Mouse (Mus musculus): ENCODE results near the gene Vat1l. TPM values are rescaled to one million over a fixed set of nuclear protein-coding genes. Genes with fewer than 3 reads are reported as not detected.
A peak's percentile ranks its signal among the peaks of the same experiment; 100 is the strongest.

The Vat1l gene
- polyA plus RNA-seq, 1 experiment from 2014 or later, result 9.6 TPM

- no peak for ATAC-seq (ENCODE audit: insufficient read depth, low FRiP score, low TSS enrichment)
- peak; percentile 14 for DNase-seq (ENCODE audit: low spot score)
- H3K9me3 ChIP-seq (ENCODE audit: control insufficient read depth, low read length), result no peaks in the 10 kb centered on the region
Measured at GRCm38 (mm10) chr8:114363167-114363566, 157.8 kb downstream of the Vat1l start.

GRCm38 (mm10) chr8:114363656-114364055 lies 158.2 kb downstream of the Vat1l start:
- DNase-seq (ENCODE audit: low spot score) (no peak), ATAC-seq (ENCODE audit: insufficient read depth, low FRiP score, low TSS enrichment) (no peak)
- 64% methylated on average over 8 of the region's 8 CpGs for WGBS
- Histone ChIP-seq H3K4me3 (ENCODE audit: low read depth, low read length) (no peak overlapping the region), H3K36me3 (ENCODE audit: control insufficient read depth, insufficient read depth, low read length) (no peaks in the 10 kb centered on the region), H3K9me3 (ENCODE audit: control insufficient read depth, low read length) (no peaks in the 10 kb centered on the region), H3K27ac (ENCODE audit: low read depth, low read length) (no peak overlapping the region), H3K4me2 (ENCODE audit: low read depth) (no peak overlapping the region), H3K27me3 (ENCODE audit: control insufficient read depth, insufficient read depth, low read length) (no peaks in the 10 kb centered on the region), H3K4me1 (ENCODE audit: control insufficient read depth, insufficient read depth, low read length) (no peaks in the 10 kb centered on the region), H3K9ac (ENCODE audit: low read length) (no peak overlapping the region)

More at GRCm38 (mm10) chr8:114363167-114363566, 157.8 kb downstream of the Vat1l start:
- no peaks in the 10 kb centered on the region for H3K27me3 ChIP-seq (ENCODE audit: control insufficient read depth, insufficient read depth, low read length)
- no peaks in the 10 kb centered on the region for H3K36me3 ChIP-seq (ENCODE audit: control insufficient read depth, insufficient read depth, low read length)
- H3K27ac ChIP-seq (ENCODE audit: low read depth, low read length), result no peak overlapping the region
- no peaks in the 10 kb centered on the region for H3K4me1 ChIP-seq (ENCODE audit: control insufficient read depth, insufficient read depth, low read length)
- H3K4me3 ChIP-seq (ENCODE audit: low read depth, low read length), result no peak overlapping the region
- no peak overlapping the region for H3K4me2 ChIP-seq (ENCODE audit: low read depth)
- H3K9ac ChIP-seq (ENCODE audit: low read length), result no peak overlapping the region
- WGBS, result 69% methylated on average over 5 of the region's 5 CpGs

DNA sequence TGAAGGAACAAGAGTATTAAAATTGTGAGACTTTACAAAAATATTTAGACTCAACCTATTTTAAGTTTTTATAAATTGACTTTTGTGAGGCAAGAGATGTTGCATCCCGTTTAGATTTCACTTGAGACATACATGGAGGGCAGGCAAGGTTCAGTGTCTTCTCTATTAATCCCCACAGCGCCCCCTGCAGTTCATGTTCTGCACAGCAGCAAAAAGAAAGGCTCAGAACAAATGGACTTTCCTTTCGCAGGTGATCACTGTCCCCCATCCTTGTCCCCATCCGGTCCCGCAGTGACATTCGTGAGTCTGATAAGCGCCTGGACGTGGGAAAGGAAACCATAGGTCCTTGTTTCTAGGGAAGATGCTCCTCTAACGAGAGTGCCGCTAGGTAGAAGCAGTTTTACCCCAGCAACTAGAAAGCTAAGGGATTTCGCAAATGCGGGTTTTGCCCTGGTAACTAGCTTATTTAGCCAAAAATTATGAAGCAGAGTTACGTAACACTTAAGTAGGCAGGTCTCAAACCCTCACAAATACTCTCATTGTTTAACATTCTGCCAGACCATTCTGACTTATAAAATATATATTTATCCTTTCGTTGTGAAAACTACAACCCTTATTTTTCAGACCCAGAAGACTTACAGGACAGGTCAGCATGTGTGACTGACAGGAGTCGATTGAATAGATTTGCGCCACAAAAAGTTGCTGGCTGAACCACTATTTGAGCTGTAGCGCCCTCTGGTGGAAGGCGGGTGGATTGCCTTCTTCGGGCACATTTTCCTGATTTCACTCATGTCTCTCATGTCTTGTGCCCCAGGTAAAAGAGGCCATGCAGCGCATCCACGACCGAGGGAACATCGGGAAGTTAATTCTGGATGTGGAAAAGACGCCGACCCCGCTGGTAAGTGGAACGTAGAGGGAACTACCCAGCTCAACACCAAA lies 163.9 kb downstream of the Vat1l start:
- 46% methylated on average over 27 of the region's 27 CpGs for WGBS
- H3K4me3 ChIP-seq (ENCODE audit: low read depth, low read length), result no peak overlapping the region
- no peak for ATAC-seq (ENCODE audit: insufficient read depth, low FRiP score, low TSS enrichment)

DNA sequence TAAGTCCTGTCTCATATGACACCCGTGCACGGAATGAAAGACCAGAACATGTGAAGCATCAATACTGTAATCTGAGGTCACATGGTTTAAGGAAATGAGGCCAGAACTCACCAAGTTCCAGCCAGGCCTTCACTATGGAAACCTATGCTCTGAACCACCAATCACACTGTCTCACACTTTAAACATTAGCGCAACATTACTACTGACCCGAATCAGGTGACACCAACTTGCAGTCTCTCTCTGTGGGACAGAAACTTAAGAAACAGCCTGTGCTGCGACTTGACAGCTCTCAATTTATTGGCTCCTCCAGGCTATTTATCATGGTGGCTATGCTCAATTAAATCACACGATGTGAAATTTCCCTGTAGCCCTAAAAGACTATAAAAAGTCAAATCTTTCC lies 169.0 kb downstream of the Vat1l start:
- no peak overlapping the region for H3K9ac ChIP-seq (ENCODE audit: low read length)
- no peak overlapping the region for H3K4me3 ChIP-seq (ENCODE audit: low read depth, low read length)
- H3K4me2 ChIP-seq (ENCODE audit: low read depth), result no peak overlapping the region
- H3K9me3 ChIP-seq (ENCODE audit: control insufficient read depth, low read length), result no peaks in the 10 kb centered on the region
- DNase-seq (ENCODE audit: low spot score), result no peak
- WGBS, result 55% methylated on average over 6 of the region's 6 CpGs
- no peaks in the 10 kb centered on the region for H3K36me3 ChIP-seq (ENCODE audit: control insufficient read depth, insufficient read depth, low read length)
- H3K27ac ChIP-seq (ENCODE audit: low read depth, low read length), result no peak overlapping the region
- ATAC-seq (ENCODE audit: insufficient read depth, low FRiP score, low TSS enrichment), result no peak
- H3K4me1 ChIP-seq (ENCODE audit: control insufficient read depth, insufficient read depth, low read length), result no peaks in the 10 kb centered on the region
- no peaks in the 10 kb centered on the region for H3K27me3 ChIP-seq (ENCODE audit: control insufficient read depth, insufficient read depth, low read length)

More for the DNA sequence above, 163.9 kb downstream of the Vat1l start:
- H3K27ac ChIP-seq (ENCODE audit: low read depth, low read length), result no peak overlapping the region
- no peaks in the 10 kb centered on the region for H3K4me1 ChIP-seq (ENCODE audit: control insufficient read depth, insufficient read depth, low read length)
- H3K27me3 ChIP-seq (ENCODE audit: control insufficient read depth, insufficient read depth, low read length), result no peaks in the 10 kb centered on the region
- peak; percentile 78 for DNase-seq (ENCODE audit: low spot score)
- no peaks in the 10 kb centered on the region for H3K36me3 ChIP-seq (ENCODE audit: control insufficient read depth, insufficient read depth, low read length)
- H3K9me3 ChIP-seq (ENCODE audit: control insufficient read depth, low read length), result no peaks in the 10 kb centered on the region
- no peak overlapping the region for H3K4me2 ChIP-seq (ENCODE audit: low read depth)
- H3K9ac ChIP-seq (ENCODE audit: low read length), result no peak overlapping the region

- no peak overlapping the region for H3K9ac ChIP-seq (ENCODE audit: low read length)
- H3K4me3 ChIP-seq (ENCODE audit: low read depth, low read length), result no peak overlapping the region
- H3K4me1 ChIP-seq (ENCODE audit: control insufficient read depth, insufficient read depth, low read length), result no peaks in the 10 kb centered on the region
- ATAC-seq (ENCODE audit: insufficient read depth, low FRiP score, low TSS enrichment) (no peak), DNase-seq (ENCODE audit: low spot score) (no peak)
- H3K4me2 ChIP-seq (ENCODE audit: low read depth), result no peak overlapping the region
- H3K36me3 ChIP-seq (ENCODE audit: control insufficient read depth, insufficient read depth, low read length), result no peaks in the 10 kb centered on the region
- no peak overlapping the region for H3K27ac ChIP-seq (ENCODE audit: low read depth, low read length)
- H3K9me3 ChIP-seq (ENCODE audit: control insufficient read depth, low read length), result no peaks in the 10 kb centered on the region
- 78% methylated on average over 3 of the region's 3 CpGs for WGBS
- no peaks in the 10 kb centered on the region for H3K27me3 ChIP-seq (ENCODE audit: control insufficient read depth, insufficient read depth, low read length)
Measured at GRCm38 (mm10) chr8:114384189-114384588, 178.8 kb downstream of the Vat1l start.

DNA sequence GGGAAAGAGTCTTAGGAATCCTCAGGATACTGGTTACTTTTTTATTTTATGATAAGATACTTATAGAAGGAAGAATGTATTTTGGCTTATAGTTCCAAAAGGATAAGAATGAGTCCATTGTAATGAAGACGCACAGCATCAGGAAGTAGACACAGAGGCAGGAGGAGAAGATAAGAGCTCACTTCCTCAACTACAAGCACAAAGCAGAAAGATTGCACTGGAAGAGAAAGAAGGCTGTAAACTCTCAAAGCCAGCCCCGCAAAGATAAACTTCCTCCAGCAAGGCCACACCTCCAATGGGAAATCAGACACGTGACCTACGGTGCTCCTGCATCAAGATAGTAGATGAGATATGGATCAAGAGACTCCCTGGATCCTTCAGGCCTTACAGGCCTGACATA lies 182.1 kb downstream of the Vat1l start:
- H3K36me3 ChIP-seq (ENCODE audit: control insufficient read depth, insufficient read depth, low read length), result no peaks in the 10 kb centered on the region
- H3K4me2 ChIP-seq (ENCODE audit: low read depth), result no peak overlapping the region
- H3K9ac ChIP-seq (ENCODE audit: low read length), result no peak overlapping the region
- 94% methylated on average over 4 of the region's 4 CpGs for WGBS
- H3K9me3 ChIP-seq (ENCODE audit: control insufficient read depth, low read length), result no peaks in the 10 kb centered on the region
- no peaks in the 10 kb centered on the region for H3K27me3 ChIP-seq (ENCODE audit: control insufficient read depth, insufficient read depth, low read length)
- no peak overlapping the region for H3K4me3 ChIP-seq (ENCODE audit: low read depth, low read length)
- H3K27ac ChIP-seq (ENCODE audit: low read depth, low read length), result no peak overlapping the region
- no peaks in the 10 kb centered on the region for H3K4me1 ChIP-seq (ENCODE audit: control insufficient read depth, insufficient read depth, low read length)
- ATAC-seq (ENCODE audit: insufficient read depth, low FRiP score, low TSS enrichment), result no peak
- no peak for DNase-seq (ENCODE audit: low spot score)

- Histone ChIP-seq H3K4me1 (ENCODE audit: control insufficient read depth, insufficient read depth, low read length) (no peaks in the 10 kb centered on the region), H3K27me3 (ENCODE audit: control insufficient read depth, insufficient read depth, low read length) (no peaks in the 10 kb centered on the region), H3K4me2 (ENCODE audit: low read depth) (no peak overlapping the region), H3K36me3 (ENCODE audit: control insufficient read depth, insufficient read depth, low read length) (no peaks in the 10 kb centered on the region), H3K9ac (ENCODE audit: low read length) (no peak overlapping the region), H3K4me3 (ENCODE audit: low read depth, low read length) (no peak overlapping the region), H3K9me3 (ENCODE audit: control insufficient read depth, low read length) (no peaks in the 10 kb centered on the region), H3K27ac (ENCODE audit: low read depth, low read length) (no peak overlapping the region)
- WGBS, result 89% methylated on average over 11 of the region's 13 CpGs
- ATAC-seq (ENCODE audit: insufficient read depth, low FRiP score, low TSS enrichment) (no peak), DNase-seq (ENCODE audit: low spot score) (no peak)
Measured at GRCm38 (mm10) chr8:114390465-114391254, 185.2 kb downstream of the Vat1l start.

DNA sequence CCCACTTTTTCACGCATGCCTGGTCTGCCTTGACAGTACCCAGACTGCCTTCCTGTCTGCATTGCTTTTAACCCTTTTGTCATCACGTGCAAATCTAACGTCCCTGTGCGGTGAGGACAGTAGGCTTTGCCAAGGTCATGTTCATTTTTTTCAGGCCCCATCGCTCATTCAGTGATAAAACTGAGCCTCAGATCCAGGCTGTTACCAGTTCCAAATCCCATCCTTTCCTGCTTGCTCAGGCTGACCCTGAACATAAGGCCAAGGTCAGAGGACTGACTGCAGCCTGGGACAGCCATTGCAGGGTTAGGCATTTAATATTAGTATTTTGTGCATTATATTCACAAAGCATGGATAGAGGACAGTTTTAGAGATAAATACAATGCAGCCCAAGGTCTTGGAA lies 192.9 kb downstream of the Vat1l start:
- Histone ChIP-seq H3K4me1 (ENCODE audit: control insufficient read depth, insufficient read depth, low read length) (no peaks in the 10 kb centered on the region), H3K36me3 (ENCODE audit: control insufficient read depth, insufficient read depth, low read length) (no peaks in the 10 kb centered on the region), H3K27me3 (ENCODE audit: control insufficient read depth, insufficient read depth, low read length) (no peaks in the 10 kb centered on the region), H3K9me3 (ENCODE audit: control insufficient read depth, low read length) (no peaks in the 10 kb centered on the region), H3K4me2 (ENCODE audit: low read depth) (no peak overlapping the region), H3K4me3 (ENCODE audit: low read depth, low read length) (no peak overlapping the region), H3K9ac (ENCODE audit: low read length) (no peak overlapping the region), H3K27ac (ENCODE audit: low read depth, low read length) (no peak overlapping the region)
- no peak for DNase-seq (ENCODE audit: low spot score)
- no peak for ATAC-seq (ENCODE audit: insufficient read depth, low FRiP score, low TSS enrichment)
- WGBS, result 89% methylated on average over 5 of the region's 5 CpGs

All from neural tube, embryonic 11.5 days (tissue).